Mouse (Mus musculus): ENCODE measurements at regions not wholly inside any gene's neighbourhood (a gene's known extent, or its start where the extent isn't known, plus 50 kb on each side); places are given as distances from the start of the nearest gene placed in this dataset.
A peak's percentile ranks its signal among the peaks of the same experiment; 100 is the strongest.

- H3K27ac ChIP-seq (ENCODE audit: low read depth, low read length) = no peak overlapping the region
- no peak overlapping the region for H3K4me3 ChIP-seq (ENCODE audit: low read depth, low read length)
- DNase-seq (ENCODE audit: low spot score, missing footprints) = no peak
- no peak overlapping the region for H3K4me2 ChIP-seq
- H3K9ac ChIP-seq (ENCODE audit: low read length) = no peak overlapping the region
- no peaks in the 10 kb centered on the region for H3K27me3 ChIP-seq (ENCODE audit: control insufficient read depth, insufficient read depth, low read length)
- H3K36me3 ChIP-seq (ENCODE audit: control insufficient read depth, insufficient read depth, low read length) = no peaks in the 10 kb centered on the region
- H3K4me1 ChIP-seq (ENCODE audit: control insufficient read depth, insufficient read depth, low read length) = peaks cover 3% of the 10 kb centered on the region; the same call in 1 of the 2 replicates
- H3K9me3 ChIP-seq (ENCODE audit: control insufficient read depth, low read length) = no peaks in the 10 kb centered on the region
- no peak for ATAC-seq (ENCODE audit: low FRiP score)
- 89% methylated on average over 5 of the region's 5 CpGs for WGBS
These were observed 89.7 kb downstream of the Tomm20 start for GRCm38 (mm10) chr8:126855914-126856313.

- WGBS = 82% methylated on average over 2 of the region's 2 CpGs
These were observed 90.5 kb downstream of the Tomm20 start for GRCm38 (mm10) chr8:126855056-126855609.

GRCm38 (mm10) chr8:126854121-126855055, 91.3 kb downstream of the Tomm20 start:
- Histone ChIP-seq H3K9ac (ENCODE audit: low read length) (no peak overlapping the region), H3K27ac (ENCODE audit: low read depth, low read length) (no peak overlapping the region), H3K4me3 (ENCODE audit: low read depth, low read length) (no peak overlapping the region), H3K36me3 (ENCODE audit: control insufficient read depth, insufficient read depth, low read length) (no peaks in the 10 kb centered on the region), H3K27me3 (ENCODE audit: control insufficient read depth, insufficient read depth, low read length) (no peaks in the 10 kb centered on the region), H3K4me1 (ENCODE audit: control insufficient read depth, insufficient read depth, low read length) (peaks cover 3% of the 10 kb centered on the region; the same call in 1 of the 2 replicates), H3K4me2 (no peak overlapping the region), H3K9me3 (ENCODE audit: control insufficient read depth, low read length) (no peaks in the 10 kb centered on the region)
- WGBS = 75% methylated on average over 22 of the region's 22 CpGs
- DNase-seq (ENCODE audit: low spot score, missing footprints) = peak; percentile 88
- peak; percentile 27; the same call in 1 of the 2 replicates for ATAC-seq (ENCODE audit: low FRiP score)

More at GRCm38 (mm10) chr8:126855056-126855609, 90.5 kb downstream of the Tomm20 start:
- no peak overlapping the region for H3K4me3 ChIP-seq (ENCODE audit: low read depth, low read length)
- peaks cover 3% of the 10 kb centered on the region; the same call in 1 of the 2 replicates for H3K4me1 ChIP-seq (ENCODE audit: control insufficient read depth, insufficient read depth, low read length)
- H3K36me3 ChIP-seq (ENCODE audit: control insufficient read depth, insufficient read depth, low read length) = no peaks in the 10 kb centered on the region
- DNase-seq (ENCODE audit: low spot score, missing footprints) (no peak), ATAC-seq (ENCODE audit: low FRiP score) (no peak)
- H3K9ac ChIP-seq (ENCODE audit: low read length) = no peak overlapping the region
- H3K9me3 ChIP-seq (ENCODE audit: control insufficient read depth, low read length) = no peaks in the 10 kb centered on the region
- no peaks in the 10 kb centered on the region for H3K27me3 ChIP-seq (ENCODE audit: control insufficient read depth, insufficient read depth, low read length)
- no peak overlapping the region for H3K27ac ChIP-seq (ENCODE audit: low read depth, low read length)
- no peak overlapping the region for H3K4me2 ChIP-seq

GRCm38 (mm10) chr8:126852663-126853390, 92.8 kb downstream of the Tomm20 start:
- Histone ChIP-seq H3K4me2 (no peak overlapping the region), H3K9me3 (ENCODE audit: control insufficient read depth, low read length) (no peaks in the 10 kb centered on the region), H3K27ac (ENCODE audit: low read depth, low read length) (no peak overlapping the region), H3K36me3 (ENCODE audit: control insufficient read depth, insufficient read depth, low read length) (no peaks in the 10 kb centered on the region), H3K4me3 (ENCODE audit: low read depth, low read length) (no peak overlapping the region), H3K4me1 (ENCODE audit: control insufficient read depth, insufficient read depth, low read length) (peaks cover 3% of the 10 kb centered on the region; the same call in 1 of the 2 replicates), H3K9ac (ENCODE audit: low read length) (no peak overlapping the region), H3K27me3 (ENCODE audit: control insufficient read depth, insufficient read depth, low read length) (no peaks in the 10 kb centered on the region)
- ATAC-seq (ENCODE audit: low FRiP score) (no peak), DNase-seq (ENCODE audit: low spot score, missing footprints) (no peak)
- 53% methylated on average over 10 of the region's 10 CpGs for WGBS

GRCm38 (mm10) chr8:126852184-126852583, 93.5 kb downstream of the Tomm20 start:
- WGBS = 70% methylated on average over 5 of the region's 5 CpGs
- no peaks in the 10 kb centered on the region for H3K27me3 ChIP-seq (ENCODE audit: control insufficient read depth, insufficient read depth, low read length)
- DNase-seq (ENCODE audit: low spot score, missing footprints) (no peak), ATAC-seq (ENCODE audit: low FRiP score) (no peak)
- H3K27ac ChIP-seq (ENCODE audit: low read depth, low read length) = no peak overlapping the region
- H3K4me3 ChIP-seq (ENCODE audit: low read depth, low read length) = no peak overlapping the region
- H3K4me1 ChIP-seq (ENCODE audit: control insufficient read depth, insufficient read depth, low read length) = peaks cover 3% of the 10 kb centered on the region; the same call in 1 of the 2 replicates
- no peaks in the 10 kb centered on the region for H3K9me3 ChIP-seq (ENCODE audit: control insufficient read depth, low read length)
- H3K36me3 ChIP-seq (ENCODE audit: control insufficient read depth, insufficient read depth, low read length) = no peaks in the 10 kb centered on the region
- no peak overlapping the region for H3K9ac ChIP-seq (ENCODE audit: low read length)
- H3K4me2 ChIP-seq = no peak overlapping the region

GRCm38 (mm10) chr8:126851780-126852179, 93.9 kb downstream of the Tomm20 start:
- Histone ChIP-seq H3K9me3 (ENCODE audit: control insufficient read depth, low read length) (no peaks in the 10 kb centered on the region), H3K4me1 (ENCODE audit: control insufficient read depth, insufficient read depth, low read length) (peaks cover 3% of the 10 kb centered on the region; the same call in 1 of the 2 replicates), H3K36me3 (ENCODE audit: control insufficient read depth, insufficient read depth, low read length) (no peaks in the 10 kb centered on the region), H3K9ac (ENCODE audit: low read length) (no peak overlapping the region), H3K27ac (ENCODE audit: low read depth, low read length) (no peak overlapping the region), H3K27me3 (ENCODE audit: control insufficient read depth, insufficient read depth, low read length) (no peaks in the 10 kb centered on the region), H3K4me2 (no peak overlapping the region), H3K4me3 (ENCODE audit: low read depth, low read length) (no peak overlapping the region)
- no peak for DNase-seq (ENCODE audit: low spot score, missing footprints)
- no peak for ATAC-seq (ENCODE audit: low FRiP score)
- WGBS = 89% methylated on average over 3 of the region's 3 CpGs

- Histone ChIP-seq H3K36me3 (ENCODE audit: control insufficient read depth, insufficient read depth, low read length) (no peaks in the 10 kb centered on the region), H3K4me1 (ENCODE audit: control insufficient read depth, insufficient read depth, low read length) (peaks cover 3% of the 10 kb centered on the region; the same call in 1 of the 2 replicates), H3K9me3 (ENCODE audit: control insufficient read depth, low read length) (no peaks in the 10 kb centered on the region), H3K27me3 (ENCODE audit: control insufficient read depth, insufficient read depth, low read length) (no peaks in the 10 kb centered on the region), H3K27ac (ENCODE audit: low read depth, low read length) (no peak overlapping the region), H3K4me2 (no peak overlapping the region), H3K4me3 (ENCODE audit: low read depth, low read length) (no peak overlapping the region), H3K9ac (ENCODE audit: low read length) (no peak overlapping the region)
- no peak for ATAC-seq (ENCODE audit: low FRiP score)
- no peak for DNase-seq (ENCODE audit: low spot score, missing footprints)
- WGBS = 70% methylated on average over 1 of the region's 1 CpGs
These were observed 95.5 kb downstream of the Tomm20 start for GRCm38 (mm10) chr8:126850189-126850535.

- 64% methylated on average over 9 of the region's 9 CpGs for WGBS
- H3K27me3 ChIP-seq (ENCODE audit: control insufficient read depth, insufficient read depth, low read length) = no peaks in the 10 kb centered on the region
- no peaks in the 10 kb centered on the region for H3K36me3 ChIP-seq (ENCODE audit: control insufficient read depth, insufficient read depth, low read length)
- H3K9me3 ChIP-seq (ENCODE audit: control insufficient read depth, low read length) = no peaks in the 10 kb centered on the region
- DNase-seq (ENCODE audit: low spot score, missing footprints) = no peak
- H3K9ac ChIP-seq (ENCODE audit: low read length) = no peak overlapping the region
- no peak overlapping the region for H3K4me2 ChIP-seq
- no peak overlapping the region for H3K27ac ChIP-seq (ENCODE audit: low read depth, low read length)
- ATAC-seq (ENCODE audit: low FRiP score) = no peak
- H3K4me1 ChIP-seq (ENCODE audit: control insufficient read depth, insufficient read depth, low read length) = peaks cover 3% of the 10 kb centered on the region; the same call in 1 of the 2 replicates
- no peak overlapping the region for H3K4me3 ChIP-seq (ENCODE audit: low read depth, low read length)
These were observed 96.0 kb downstream of the Tomm20 start for GRCm38 (mm10) chr8:126849411-126850188.

Data from midbrain, embryonic 11.5 days (tissue).